Mouse (Mus musculus): ENCODE measurements around the gene Slc44a5.

Slc44a5 gene

GRCm38 (mm10) chr3:153973171-153973948, at the start of gene Slc44a5:
Gene Slc44a5, plus strand, starts transcription at chr3:153973436.
- DNase-seq (ENCODE audit: low spot score), result no peak

GRCm38 (mm10) chr3:153926333-153926732, 46.9 kb upstream of the Slc44a5 start:
- no peak for DNase-seq (ENCODE audit: low spot score)

GRCm38 (mm10) chr3:153929526-153929925, 43.7 kb upstream of the Slc44a5 start:
- DNase-seq (ENCODE audit: low spot score), result no peak

- no peak for DNase-seq (ENCODE audit: low spot score)
Observed at GRCm38 (mm10) chr3:153932461-153932860, 40.8 kb upstream of the Slc44a5 start.

GRCm38 (mm10) chr3:153935878-153936277, 37.4 kb upstream of the Slc44a5 start:
- DNase-seq (ENCODE audit: low spot score), result no peak

DNA sequence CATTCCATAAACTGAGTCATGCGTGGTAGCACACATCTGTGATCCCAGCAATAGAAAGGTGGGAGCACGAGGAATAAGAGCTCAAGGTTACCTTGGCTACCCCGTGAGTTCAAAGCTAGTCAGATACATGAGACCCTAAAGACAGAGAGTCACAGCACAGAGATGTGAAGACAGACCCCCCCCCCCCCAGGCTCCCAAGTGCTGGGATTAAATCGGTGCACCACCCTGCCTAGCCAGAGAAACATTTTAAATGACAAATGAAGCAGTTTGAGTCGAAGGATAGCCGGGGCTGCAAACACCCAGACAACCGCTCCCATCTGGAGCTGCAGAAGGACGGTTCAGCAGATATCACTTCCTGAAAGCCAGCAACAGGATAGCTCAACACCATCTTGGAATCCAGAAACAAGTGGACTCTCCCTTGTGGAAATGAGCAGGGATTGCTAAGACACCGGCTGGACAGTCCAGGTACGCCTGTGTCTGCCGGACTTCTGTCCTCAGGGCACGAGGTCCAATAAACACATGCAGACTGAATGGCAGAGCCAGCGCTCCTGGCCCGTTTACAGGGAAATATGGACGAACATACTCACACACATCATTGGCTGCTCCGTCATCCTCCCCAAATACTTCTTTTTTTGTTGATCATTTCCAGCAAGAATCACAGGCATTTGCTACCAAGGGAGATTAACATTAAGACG, 36.0 kb upstream of the Slc44a5 start:
- no peak for DNase-seq (ENCODE audit: low spot score)

DNA sequence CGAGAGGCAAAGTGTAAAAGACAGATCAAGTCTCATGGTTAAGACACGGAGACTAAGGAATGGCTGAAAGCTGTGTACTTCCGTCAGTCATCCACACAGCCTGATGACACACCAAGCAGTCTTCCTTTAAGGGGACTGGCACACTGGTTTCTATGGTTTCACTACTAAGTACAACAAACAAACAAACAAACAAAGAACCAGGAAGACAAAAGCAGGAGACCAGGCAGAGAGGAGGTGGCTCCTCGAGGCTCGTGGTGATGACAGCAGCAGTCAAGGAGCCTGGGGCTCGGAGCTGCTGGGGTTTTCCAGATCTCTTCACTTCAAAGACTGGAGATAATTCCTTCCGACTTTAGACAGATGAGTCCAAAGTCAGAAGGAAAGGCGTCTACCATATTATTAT, 33.2 kb upstream of the Slc44a5 start:
- no peak for DNase-seq (ENCODE audit: low spot score)

DNA sequence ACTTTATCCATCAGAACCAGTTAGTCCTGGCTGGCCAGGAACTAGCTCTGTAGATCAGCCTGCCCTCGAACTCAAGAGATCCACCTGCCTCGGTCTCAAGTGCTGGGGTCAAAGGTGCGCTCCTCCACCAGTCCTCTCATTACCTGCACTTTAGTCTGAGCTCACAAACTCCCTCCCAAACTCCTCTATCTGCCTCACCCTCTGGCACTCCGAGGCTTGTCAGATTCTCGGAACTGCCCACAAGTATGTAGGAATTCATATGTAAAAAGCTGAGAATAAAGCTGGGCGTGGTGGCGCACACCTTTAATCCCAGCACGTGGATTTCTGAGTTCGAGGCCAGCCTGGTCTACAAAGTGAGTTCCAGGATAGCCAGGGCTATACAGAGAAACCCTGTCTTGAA, 32.8 kb upstream of the Slc44a5 start:
- DNase-seq (ENCODE audit: low spot score), result no peak

GRCm38 (mm10) chr3:153941613-153942012, 31.6 kb upstream of the Slc44a5 start:
- no peak for DNase-seq (ENCODE audit: low spot score)

DNA sequence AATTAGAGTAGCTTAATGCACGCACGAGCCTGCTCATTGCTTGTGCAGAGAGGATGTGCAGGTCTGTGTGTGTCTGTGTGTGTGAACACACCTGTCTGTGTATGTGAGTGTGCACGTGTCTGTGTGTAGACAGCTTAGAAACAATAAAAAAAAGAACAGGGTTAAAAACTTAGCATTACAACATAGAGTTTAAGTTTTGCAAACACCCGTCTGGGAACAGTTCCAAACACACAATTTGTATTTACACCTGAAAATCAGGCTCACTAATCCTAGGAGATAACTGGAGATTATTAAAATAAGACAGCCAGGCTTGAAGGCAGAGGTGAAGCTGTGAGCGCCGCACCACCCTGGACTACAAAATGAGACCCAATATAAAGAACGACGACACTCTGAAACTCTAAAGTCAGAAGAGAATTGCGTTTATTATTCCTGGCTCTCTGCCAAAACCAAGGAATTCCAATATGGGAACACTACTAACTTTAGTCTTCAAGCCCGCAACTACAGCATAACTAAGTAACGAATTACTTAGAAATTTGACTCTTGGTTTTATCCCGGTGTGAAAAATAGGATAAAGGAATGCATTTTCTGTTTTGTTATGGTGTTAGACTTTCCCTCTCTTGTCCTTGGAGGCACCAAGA, 30.1 kb upstream of the Slc44a5 start:
- DNase-seq (ENCODE audit: low spot score), result no peak

DNA sequence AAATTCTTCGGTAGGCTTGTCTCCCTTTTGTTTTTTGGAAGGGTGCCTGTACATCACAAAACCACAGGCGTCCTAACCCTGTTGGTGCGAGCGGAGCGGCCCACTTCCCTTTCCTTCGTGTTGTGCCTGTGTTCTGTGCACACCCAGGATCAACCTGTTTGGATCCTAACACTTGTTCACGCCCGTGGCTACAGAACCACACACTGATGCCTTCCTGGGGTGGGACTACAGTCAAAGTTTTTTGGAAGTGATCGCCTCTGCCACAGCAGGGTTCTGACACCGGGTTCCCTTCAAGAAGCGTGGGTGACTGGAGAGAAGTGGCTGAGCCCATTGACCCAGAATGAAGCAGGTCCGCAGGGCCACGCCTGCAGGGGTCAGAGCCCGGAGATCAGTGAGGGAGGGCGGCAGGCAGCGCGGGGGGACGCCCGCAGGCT, 29.3 kb upstream of the Slc44a5 start:
- no peak for DNase-seq (ENCODE audit: low spot score)

GRCm38 (mm10) chr3:153944335-153944990, 28.8 kb upstream of the Slc44a5 start, which contains the start of gene Acadm:
Gene Acadm, minus strand, starts transcription at chr3:153944632.
- DNase-seq (ENCODE audit: low spot score), result peak; percentile 98

DNA sequence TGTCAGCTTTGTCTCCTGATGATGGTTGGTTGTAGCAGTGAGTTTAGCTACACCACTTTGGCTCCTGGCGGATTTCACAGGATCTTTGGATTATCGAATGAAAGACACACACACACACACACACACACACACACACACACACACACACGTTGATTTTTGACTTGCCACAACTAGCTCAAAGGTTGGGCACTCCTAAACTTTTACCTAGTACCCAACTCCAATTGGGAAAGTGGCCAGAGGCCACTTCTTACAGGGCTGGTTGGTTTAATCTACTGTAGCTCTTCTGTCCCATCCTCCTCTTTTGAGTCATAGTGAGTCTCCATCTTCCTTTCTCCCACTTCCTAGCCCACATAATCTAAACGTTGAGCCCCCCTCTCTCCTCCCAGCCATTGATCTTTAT, 26.0 kb upstream of the Slc44a5 start:
- DNase-seq (ENCODE audit: low spot score), result no peak

- DNase-seq (ENCODE audit: low spot score), result no peak
Observed at GRCm38 (mm10) chr3:153948176-153948575, 25.1 kb upstream of the Slc44a5 start.

GRCm38 (mm10) chr3:153957916-153958315, 15.3 kb upstream of the Slc44a5 start:
- DNase-seq (ENCODE audit: low spot score), result no peak

DNA sequence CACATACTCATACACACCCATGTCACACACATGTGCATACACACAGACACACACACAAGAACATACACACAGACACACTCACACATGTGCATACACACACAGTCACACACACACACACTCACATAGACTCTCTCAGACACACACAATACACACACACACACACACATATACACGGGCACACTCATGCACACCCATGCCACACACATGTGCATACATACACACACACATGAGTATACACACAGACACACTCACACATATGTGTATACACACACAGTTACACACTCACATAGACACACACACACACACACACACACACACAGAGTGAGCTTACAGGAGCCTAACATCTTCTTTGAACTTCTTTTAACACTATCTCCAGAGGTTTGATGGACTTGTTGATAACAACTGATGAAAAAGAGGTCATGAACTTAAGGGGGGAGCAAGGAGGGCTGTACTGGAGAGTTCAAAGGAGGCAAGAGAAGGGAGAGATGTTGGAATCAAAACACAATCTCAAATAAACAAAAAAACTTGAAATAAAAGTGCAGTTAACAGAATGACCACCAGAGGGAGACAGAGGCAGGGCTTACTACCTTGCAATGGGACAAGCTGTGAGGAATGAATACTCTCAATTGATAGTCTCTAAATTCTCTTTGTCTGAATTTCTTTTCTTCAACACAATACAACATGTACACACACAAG, 14.1 kb upstream of the Slc44a5 start:
- DNase-seq (ENCODE audit: low spot score), result no peak

DNA sequence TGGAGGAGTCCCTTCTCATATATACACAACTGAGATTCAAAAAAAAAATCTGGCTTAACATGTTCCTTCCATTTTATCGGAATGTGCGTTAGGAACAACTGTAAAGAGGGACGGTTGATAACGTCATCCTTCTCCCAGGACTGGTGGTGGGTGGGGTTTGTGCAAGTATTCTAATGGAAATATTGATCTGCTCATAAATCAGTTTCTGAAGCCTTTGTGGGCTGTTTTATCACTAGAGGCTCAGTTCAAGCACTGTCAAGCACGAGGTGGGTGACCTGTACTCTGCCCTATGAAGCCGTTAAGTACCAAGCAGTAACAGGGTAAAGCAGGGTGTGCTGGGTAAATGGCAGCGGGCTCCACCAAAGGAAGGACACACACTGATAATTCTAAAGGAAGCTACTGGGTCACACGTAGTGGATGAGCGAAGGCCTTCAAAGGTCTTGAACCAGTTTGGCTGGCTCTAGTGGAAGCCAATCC, 13.5 kb upstream of the Slc44a5 start:
- no peak for DNase-seq (ENCODE audit: low spot score)

DNA sequence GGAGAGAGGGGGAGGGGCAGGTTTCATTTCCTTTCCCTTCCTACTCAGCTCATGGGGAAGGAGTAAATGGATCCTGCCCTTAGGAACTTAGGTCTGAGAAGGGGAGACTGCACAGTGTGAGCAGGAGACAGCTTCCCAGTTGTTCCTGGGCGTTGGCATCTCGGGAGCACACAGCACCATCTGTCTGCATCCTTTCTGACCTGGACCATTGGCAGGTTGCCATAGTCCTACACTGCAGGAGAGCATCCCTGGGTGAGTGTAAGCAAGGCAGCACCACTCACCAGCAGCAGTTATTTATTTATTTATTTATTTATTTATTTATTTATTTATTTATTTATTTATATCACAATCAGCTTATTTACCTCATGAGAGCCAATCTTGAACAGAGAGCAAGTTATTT, 12.4 kb upstream of the Slc44a5 start:
- DNase-seq (ENCODE audit: low spot score), result no peak

DNA sequence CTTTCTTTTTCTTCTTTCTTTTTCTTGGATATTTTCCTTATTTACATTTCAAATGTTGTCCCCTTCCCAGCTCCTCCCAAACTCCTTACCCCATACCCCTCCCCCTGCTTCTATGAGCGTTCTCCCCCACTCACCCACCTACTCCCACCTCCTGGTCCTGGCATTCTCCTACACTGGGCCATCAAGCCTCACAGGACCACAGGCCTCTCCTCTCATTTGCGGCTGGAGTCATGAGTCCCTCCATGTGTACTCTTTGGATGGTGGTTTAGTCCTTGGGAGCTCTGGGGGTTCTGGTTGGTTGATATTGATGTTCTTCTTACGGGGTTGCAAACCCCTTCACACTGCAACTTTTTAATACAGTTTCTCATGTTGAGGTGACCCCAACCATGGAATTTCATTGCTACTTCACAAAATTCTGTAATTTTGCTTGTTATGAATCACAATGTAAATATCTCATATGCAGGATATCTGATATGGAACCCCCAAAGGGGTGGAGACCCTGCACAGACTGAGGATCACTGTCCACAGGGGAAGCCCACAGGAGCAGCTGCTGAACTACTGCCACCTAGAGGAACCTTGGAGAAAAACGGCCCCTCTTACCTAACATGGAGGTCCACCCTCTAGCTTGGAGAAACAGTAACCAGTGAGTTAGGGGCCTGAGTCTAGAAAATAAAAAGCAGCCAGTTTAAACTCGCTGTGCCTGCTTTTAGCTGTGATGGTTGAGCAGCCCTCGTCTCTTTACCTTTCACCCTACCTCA, 11.4 kb upstream of the Slc44a5 start:
- no peak for DNase-seq (ENCODE audit: low spot score)

DNA sequence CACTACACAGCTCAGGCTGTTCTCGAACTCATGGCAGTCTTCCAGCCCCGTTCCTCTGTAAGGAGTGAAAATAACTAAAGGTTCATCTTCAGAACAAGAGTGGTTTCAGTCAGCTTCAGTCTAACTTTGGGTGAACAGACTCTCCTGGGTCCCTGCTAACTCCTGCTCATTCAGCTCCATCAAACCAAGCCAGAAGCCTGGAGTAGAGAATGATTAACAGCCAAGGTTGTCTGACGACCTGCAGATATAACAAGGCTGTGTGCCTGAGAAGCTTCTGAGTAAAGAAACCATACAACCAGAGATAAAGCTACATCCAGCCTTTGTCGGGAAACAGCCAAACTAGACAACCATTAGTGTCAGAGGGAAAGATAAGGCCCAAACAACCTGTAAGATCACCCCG, 5.8 kb upstream of the Slc44a5 start:
- DNase-seq (ENCODE audit: low spot score), result no peak

DNA sequence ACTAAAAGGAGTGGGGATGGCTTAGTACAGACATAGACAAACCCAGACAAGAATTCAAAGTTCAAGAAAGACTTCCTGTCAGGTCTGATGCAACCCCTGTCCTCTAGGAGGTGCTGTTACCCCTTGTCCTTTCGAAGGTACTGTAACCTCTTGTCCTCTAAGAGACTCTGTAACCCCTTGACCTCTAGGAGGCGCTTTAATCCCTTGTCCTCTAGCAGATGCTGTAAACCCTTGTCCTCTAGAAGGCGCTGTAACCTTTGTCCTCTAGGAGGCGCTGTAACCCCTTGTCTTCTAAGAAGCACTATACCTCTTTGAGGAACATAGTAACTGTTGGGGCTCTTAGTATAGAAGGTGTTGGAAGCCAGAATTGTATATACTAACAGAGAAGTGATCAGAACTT, 4.7 kb upstream of the Slc44a5 start:
- peak; percentile 11 for DNase-seq (ENCODE audit: low spot score)
